Mouse (Mus musculus): ENCODE data around the gene Cldn17. TPM values are rescaled to one million over a fixed set of nuclear protein-coding genes. Genes with fewer than 3 reads are reported as not detected.

Gene Cldn17
- not detected for total RNA-seq (2021)

DNA sequence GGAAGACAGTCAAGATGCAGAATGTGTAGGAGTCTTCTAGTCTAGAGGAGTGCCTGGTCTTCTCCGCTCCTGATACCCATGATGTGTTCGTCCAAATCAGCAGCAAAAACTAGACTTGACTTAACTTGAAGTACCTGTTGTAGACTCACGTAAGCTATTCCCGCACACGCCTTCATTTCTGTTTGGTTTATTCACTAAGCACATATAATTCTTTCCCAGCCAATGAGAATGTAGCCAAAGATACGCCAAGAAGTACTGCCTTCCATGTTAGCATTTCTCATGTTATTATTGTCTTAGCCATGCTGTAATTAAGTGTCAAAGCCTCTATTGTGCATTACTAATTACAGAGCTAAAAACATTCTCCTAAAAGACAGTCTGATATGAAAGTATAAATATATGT is at the start of gene Cldn17:
Gene Cldn17 (minus strand): TSS at position 101 of the 400 bp plus-strand sequence.
- no peak for DNase-seq

DNA sequence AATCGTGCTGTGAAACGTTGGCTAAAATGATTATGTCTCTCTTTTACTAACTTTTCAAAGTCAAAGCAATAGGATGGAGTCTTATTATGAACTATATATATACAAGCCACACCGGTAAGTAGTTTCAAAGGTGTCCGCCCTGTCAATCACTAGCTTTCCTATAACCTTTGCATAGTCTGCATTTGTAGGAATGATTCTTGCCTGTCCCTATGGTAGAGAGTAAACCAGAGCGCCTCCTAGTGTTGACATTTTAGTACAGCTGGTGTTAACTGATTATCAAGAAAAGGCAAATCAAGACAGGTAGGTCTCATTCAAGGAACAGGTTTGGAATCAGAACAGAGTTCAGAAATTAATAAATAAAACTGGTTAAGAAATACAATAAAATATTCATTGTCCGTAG is 35.7 kb upstream of the Cldn17 start:
- DNase-seq = no peak

DNA sequence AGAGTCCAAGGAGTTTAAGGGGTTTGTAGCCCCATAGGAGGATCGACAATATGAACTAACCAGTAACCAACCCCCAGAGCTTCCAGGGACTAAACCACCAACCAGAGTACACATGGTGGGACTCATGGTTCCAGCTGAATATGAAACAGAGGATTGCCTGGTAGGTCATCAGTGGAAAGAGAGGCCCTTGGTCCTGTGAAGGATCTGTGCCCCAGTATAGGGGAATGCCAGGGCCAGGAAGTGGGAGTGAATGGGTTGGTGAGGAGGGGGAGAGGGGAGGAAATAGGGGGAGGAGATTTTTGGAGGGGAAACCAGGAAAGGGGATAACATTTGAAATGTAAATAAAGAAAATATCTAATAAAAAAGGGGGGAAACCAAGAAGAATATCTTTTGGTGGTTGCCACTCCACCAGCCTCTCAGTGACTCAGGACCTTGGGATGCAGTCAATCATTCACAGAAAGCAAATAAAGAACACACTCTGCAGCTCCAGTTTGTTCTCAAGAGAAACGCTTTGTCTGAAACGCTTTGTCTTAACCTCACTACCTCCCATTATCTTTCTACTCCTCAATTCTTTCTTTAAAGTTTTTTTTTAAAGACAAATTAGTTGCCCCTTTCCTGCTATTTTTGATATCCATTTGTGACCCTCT is 33.2 kb upstream of the Cldn17 start:
- DNase-seq = no peak

DNA sequence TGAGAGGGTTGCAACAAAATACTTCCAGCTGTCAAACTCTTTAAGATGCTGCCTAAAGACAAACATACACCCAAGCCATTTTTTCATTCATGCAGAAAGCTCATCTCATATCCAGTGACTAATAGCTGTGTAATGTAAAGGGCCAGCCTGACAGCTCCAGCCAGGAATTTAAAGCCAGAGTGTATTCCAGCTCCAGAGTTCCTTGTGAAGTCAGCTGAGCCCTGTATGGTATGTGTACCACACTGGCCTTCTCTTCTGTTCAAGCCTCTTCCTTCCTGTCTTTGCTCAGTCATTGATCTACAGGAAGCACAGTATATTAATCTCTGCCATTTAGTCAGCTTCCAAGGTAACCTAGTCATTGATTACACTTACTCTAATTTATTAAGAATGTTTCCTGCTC is 4.6 kb upstream of the Cldn17 start:
- no peak for DNase-seq

DNA sequence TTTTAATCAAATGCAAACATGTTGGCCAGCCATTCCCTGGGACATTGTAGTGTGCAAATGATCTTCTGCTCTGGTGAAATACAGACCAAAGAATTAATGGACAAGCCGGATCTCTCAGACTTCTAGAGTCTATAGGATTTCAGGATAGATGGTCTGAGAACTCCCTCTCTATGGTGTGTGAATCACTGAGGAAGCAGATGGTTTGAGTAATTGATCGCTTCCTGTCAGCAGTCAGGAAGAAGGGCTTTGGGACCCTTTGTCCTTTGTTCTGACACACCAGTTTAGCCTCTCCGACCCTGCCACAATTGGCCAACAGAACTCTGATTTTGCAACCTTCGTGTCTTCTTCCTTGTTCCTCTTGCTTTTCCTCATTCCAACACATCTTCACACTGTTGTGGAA is 1.4 kb upstream of the Cldn17 start:
- no peak for DNase-seq

DNA sequence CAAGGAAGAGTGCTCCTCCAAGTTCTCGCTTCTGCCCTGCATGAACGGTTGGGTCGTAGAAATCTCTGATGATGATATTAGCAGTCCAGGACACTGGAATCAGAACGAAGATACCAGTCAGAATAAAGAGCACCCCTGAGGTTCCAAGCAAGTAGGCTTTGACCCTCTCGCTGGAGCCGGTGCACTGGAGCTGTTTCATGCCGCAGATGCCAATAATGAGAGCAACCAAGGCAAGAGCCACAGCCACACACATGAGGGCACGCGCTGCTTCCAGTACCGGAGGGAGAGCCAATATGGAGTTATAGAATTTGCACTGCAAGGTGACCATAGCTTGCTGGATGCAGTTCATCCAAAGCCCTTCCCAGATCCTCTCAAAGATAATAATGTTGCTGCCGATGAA is 440 bp downstream of the Cldn17 start:
- no peak for DNase-seq

DNA sequence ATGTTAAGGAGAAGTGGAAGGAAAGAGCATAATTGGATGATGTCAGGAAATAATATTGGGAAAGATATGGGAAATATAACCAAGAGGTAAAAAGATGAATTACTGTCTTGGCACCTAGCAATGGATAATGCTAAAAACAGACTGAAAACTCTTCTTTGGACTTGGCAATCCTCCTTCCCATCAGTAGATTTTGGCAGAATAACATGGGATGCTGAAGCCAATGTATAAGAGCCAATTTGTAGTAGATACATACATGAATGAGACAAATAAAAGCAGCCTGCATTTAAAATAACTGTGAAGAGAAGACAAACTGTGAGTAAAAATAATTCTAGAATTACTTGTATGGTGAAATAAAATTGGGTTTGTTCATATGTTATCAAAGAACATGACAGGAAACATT is 18.7 kb downstream of the Cldn17 start:
- no peak for DNase-seq

DNA sequence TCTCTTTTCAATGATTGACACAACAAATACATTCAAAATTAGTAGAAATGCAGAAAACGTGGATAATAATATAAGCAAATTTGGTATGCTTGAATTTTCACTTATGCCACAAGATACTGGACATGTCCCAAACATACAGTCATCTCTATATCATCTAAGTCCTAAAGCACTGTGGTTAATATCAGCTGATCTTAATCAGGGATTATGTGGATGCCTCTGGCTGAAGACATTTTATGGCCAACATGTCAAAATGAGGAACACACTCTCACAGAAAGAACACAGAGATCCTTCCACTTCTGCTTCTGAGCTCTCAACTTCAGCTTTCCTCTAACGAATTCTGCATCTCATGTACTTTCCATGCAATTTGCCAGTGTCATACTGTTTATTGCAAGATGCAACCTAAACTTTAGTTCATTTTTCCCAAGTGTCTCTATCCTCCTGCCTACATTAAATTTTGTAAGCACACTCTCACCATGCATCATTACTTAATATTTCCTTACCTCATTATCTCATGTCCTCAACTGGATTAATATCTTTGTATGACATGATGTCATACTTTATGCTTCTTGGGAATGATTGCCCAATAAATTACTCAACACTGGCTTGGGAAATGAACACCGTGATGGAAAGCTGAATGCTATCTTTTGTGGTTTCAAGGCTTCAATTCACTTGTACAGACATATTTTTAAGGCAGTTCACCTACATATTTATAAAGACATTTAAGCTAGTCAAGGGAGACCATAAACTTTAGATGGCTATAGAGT is 26.6 kb downstream of the Cldn17 start:
- no peak for DNase-seq

DNA sequence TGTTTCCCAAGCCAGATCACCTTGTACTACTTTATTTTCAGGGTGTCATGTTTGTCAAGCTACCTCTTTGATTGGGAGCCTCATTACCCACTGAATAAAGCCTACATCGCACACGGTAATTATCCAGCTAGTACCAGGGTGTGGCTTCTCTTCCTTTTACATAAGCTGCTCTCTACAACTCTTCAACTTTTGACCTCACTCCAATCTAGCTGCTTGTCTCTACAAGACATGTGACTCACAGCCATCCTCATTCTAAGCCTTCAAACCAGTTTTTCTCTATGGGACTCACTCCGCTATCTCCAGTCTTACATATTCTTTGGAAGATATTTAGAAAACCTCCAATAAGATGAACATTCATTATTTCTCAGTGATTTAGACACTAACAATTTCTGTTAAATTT is 43.5 kb downstream of the Cldn17 start:
- no peak for DNase-seq

Other genes with a start within 250 kb of the Cldn17 start
- gene Grik1, start 216.7 kb downstream of the Cldn17 start, total RNA-seq (2021) = 10 to 100 TPM; 14.5 to 14.9 TPM
- gene Cldn8, start 56.2 kb upstream of the Cldn17 start, total RNA-seq (2021) = not detected
- gene Krtap24-1, start 105.3 kb upstream of the Cldn17 start, total RNA-seq (2021) = not detected
- gene 2310079G19Rik, start 120.7 kb upstream of the Cldn17 start, total RNA-seq (2021) = not detected
- gene Krtap26-1, start 140.8 kb upstream of the Cldn17 start, total RNA-seq (2021) = not detected
- gene Krtap27-1, start 164.7 kb upstream of the Cldn17 start, total RNA-seq (2021) = not detected
- not detected for gene 2310061N02Rik, start 201.0 kb upstream of the Cldn17 start, total RNA-seq (2021)
- gene Krtap13-1, start 221.9 kb upstream of the Cldn17 start, total RNA-seq (2021) = not detected
- not detected for gene Krtap13, start 244.7 kb upstream of the Cldn17 start, total RNA-seq (2021)